Mouse (Mus musculus): ENCODE measurements at regions not wholly inside any gene's neighbourhood (a gene's known extent, or its start where the extent isn't known, plus 50 kb on each side); places are given as distances from the start of the nearest gene placed in this dataset.
"Not testable (repeated sequence)": the region's sequence is repeated elsewhere in the genome, so short reads cannot be mapped to it uniquely, and the experiment has no call there.

DNA sequence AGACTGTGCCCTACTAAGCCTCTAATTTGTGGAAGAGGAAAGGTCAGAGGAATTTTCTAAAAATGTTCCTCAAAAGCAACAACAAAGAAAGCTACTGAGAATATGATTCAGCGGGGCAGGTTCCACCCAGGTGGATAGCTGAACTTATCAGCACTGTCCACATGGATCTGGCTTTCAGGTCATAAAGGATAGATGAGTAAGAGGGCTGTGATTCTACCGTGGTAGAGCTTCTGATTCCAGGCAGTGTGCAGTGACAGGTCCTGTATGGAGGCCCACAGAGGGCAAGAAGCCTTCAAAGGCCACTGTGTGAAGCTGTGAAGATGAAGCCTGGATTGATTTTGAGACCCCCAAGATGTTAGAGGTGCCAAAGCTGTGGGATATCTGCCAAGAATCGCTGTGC lies 51.8 kb downstream of the Teddm3 start:
- not testable (repeated sequence) for DNase-seq (ENCODE audit: low read depth in 1 of 2, low spot score in 2 of 2)

DNA sequence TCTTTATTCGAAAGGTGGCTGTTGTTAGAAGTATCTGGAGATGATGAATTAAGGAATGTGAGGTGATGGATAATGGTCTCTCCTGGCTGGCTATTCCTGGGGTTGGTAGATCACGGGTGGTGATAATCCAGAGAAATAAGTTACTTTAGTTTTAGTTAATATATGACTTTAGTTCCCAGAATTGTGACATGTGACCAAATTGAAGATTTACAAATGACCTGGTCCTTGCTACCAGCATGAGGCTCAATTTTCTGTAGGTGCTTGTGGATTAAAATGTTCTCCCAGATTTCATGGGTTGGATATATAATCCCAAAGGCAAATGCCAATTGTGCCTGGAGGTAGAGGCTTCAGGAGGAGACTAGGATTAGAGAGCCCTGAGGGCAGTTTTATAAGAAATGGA lies 53.7 kb downstream of the Teddm3 start:
- not testable (repeated sequence) for DNase-seq (ENCODE audit: low read depth in 1 of 2, low spot score in 2 of 2)

DNA sequence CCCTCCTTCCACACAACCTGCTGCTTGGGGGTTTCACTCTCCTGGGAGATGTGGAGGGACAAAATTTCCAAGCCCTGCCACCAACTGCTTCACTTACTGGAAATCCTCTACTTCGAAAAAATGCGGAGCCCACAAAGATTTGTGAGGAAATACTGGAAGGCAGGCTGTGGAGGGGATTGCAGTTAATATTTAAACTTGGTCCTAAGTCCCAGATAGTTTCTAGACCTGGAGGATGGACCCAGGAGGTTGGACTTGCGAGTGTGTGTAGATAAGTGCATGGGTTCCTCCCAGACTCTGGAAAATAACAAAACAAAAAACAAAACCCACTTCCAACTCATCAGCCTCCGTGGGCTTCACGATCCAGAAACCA lies 79.0 kb downstream of the Teddm3 start:
- no peak for DNase-seq (ENCODE audit: low read depth in 1 of 2, low spot score in 2 of 2)

DNA sequence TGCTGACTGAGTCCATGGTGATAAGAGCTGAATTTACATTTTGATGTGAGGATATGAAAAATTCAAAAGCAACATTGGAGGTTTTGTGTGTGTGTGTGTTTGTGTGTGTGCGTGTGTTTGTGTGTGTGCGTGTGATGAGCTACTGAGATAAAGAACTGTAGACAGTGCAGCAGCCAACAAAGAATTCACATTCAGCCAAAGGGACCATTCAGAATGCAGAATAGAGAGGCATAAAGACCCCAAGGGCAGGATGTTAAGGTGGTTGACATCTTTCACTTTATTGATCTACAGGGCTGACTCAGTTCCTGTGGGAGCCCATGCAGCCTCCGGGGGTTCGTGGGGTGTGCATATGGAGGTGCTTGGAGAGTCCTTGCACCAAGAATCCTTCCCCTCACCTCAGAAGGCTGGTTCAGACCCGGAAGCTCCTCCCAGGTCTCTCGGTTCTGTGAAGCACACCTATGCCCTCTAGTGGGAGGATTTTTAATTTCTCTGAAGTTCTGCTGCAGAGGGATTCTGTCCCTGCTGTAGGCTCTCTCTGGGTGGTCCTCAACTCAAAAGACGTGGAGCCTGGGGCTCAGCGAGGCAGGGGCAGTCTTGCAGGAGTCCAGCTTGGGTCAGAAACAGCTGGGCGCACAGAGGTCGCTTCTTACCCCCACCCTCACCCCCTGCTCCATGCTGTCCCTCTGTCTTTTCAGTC lies 79.6 kb downstream of the Teddm3 start:
- DNase-seq (ENCODE audit: low read depth in 1 of 2, low spot score in 2 of 2), result not testable (repeated sequence)

DNA sequence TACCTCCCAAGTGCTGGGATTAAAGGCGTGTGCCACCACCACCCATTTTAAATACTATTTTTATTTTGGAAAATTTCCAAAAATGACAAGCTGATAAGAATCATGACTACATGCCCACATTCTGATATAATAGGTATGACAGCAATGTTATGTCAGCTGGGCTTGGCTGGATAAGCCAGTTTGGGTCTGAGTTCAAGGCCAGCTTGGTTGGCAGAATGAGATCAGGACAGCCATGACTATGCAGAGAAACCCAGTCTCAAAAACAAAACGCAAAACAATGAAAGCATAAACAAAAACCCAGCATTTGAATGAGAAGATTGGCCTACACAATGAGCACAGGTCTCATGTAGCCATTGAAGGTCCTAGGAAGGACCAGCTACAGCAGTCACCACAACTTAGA lies 93.6 kb downstream of the Teddm3 start:
- no peak for DNase-seq (ENCODE audit: low read depth in 1 of 2, low spot score in 2 of 2)

DNA sequence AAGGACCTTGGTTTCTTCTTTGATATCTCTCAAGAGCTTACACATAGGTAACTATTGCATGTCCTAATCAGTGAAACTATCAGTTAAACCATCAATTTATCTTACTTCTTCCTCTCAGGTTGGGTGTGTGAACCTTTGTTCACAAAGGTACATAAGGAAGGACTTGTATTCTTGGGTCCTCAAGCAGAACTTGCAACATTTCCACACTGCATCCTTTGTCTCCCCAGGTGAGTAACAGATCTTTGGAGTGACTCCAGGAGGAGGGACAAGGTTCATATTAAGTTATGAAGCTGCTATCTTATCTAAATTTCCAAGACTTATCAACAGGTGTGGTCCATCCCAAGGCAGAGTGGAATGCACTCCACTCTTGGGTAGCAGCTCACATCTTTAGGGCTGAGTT lies 99.0 kb downstream of the Teddm3 start:
- DNase-seq (ENCODE audit: low read depth in 1 of 2, low spot score in 2 of 2), result no peak

DNA sequence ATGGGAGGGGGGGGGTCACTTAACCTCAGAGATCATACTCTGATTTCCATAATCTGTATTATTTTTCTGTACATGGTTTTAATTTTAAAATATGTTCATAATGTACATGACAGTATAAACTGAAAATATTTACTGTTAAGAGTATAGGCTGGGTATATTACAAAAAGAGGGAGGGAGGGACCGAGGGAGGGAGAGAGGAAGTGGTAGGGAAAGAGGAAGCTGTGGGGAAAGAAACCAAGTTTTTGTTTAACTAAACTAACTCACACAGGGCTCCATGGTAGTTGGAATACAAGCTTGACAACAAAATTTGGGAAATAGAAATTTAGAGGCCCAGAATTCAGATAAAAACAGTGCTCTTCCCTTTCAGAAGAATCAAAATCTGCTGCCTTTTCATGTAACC lies 131.7 kb downstream of the Teddm3 start:
- DNase-seq (ENCODE audit: low read depth in 1 of 2, low spot score in 2 of 2), result not testable (repeated sequence)

DNA sequence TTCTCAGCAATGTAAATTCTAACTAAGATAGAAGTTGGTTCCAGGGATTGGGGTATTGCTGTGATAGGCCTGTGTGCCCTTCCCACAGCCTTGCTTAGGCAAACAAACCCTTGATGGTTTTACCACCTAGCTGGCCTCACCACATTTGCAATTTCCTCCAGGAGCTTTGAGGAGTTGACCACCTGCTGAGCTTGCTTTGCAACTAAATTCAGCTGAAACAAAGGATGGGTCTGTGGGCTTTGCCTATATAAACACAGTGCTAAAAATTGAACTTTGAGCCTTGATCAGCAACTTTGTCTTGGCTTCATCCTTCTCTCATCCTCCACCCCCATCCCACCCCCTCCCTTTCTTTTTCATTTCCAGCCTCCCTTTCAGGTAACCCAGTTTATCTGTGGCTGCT lies 148.9 kb downstream of the Teddm3 start:
- DNase-seq (ENCODE audit: low read depth in 1 of 2, low spot score in 2 of 2), result no peak

DNA sequence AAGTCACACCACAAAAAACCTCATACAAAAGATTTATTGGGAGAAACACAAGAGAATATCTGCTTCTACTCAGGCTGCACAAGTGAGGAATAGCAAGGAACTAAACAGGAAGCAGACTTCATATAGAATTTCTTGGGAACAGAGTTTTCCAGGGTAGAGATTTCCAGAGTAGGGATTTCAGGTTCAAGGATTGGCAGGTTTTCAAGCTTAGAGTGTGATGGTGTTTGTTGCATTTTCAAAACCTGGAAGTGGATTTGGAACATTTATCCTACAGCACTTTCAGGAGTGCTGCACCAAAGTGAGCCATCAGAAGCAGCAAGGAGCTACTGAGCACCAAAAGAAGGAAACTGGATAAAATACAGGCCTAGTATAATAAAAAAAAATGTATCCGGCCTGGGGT lies 152.7 kb downstream of the Teddm3 start:
- no peak for DNase-seq (ENCODE audit: low read depth in 1 of 2, low spot score in 2 of 2)

DNA sequence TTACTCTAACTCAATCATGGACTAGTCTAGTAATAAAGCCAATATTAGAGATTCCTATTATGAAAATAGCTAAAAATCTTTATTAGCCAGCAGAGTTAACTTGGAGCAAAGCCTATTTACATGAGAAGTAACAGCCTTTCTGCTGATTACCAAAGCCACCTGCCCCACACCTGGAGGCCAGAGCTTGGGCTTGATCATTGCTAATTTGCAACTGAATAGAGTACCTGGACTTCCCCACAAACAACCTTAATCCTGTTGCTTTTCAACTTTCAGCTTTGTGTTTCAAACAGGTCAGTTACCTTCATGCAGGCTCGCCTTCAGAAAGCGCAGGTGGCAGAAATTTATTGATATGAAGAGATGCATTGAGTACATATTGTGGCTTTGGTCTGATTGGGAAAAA lies 163.3 kb downstream of the Teddm3 start:
- no peak for DNase-seq (ENCODE audit: low read depth in 1 of 2, low spot score in 2 of 2)

DNA sequence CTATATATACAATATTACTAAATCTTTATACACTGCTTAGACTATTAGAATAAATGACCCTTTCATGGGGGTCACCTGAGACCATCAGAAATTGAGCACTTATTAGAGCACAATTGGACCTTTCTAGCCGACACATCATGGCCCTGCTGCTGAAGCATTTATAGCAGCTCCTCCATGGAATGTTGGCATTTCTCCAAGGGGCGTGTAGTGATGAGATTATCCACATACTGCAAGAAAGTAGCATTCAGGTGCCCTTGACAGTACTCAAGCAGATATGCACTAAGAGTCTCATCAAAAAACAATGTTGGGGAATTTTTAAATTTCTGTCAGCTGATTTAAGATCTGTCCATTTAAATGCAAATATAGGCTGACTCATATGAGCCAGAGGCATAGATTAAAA lies 178.4 kb downstream of the Teddm3 start:
- DNase-seq (ENCODE audit: low read depth in 1 of 2, low spot score in 2 of 2), result no peak

DNA sequence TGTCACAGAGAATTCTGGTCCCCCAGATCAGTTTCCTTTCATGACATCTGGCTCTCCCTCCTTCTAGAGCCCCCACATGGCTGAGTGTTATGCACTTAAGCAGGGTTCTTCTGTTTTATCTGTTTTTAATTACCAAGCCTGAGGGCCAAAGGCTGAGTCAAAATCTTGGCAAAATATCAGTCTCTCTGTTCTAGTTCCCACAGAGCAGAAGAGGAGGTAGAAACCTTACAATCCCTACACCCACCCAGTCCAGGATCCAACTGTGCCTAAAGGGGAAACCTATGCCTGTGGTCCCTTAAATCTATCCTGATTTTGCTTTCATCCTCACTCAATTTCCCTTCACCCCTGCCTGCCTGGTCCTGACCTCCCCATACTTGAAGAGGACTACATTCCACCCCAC lies 181.4 kb downstream of the Teddm3 start:
- no peak for DNase-seq (ENCODE audit: low read depth in 1 of 2, low spot score in 2 of 2)

DNA sequence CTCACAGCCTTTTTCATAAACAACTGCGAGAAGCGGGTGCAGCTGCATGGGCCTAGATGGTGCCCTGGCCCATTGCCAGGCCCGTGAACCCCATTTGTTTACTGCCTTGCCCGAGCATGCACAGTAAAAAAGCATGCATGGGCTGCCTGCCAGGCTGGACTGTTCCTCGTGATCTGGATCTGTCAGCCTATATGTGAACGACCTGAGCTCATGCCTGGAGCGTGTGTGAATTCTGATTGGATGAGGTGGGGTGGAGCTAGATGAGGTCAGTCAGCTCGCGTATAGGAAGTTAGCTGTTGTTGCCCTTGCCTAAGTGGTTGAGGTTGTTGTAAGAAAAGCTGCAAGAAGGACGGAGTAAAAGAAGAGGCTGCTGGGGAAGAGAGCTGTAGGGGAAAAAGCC lies 194.9 kb downstream of the Teddm3 start:
- DNase-seq (ENCODE audit: low read depth in 1 of 2, low spot score in 2 of 2), result no peak

DNA sequence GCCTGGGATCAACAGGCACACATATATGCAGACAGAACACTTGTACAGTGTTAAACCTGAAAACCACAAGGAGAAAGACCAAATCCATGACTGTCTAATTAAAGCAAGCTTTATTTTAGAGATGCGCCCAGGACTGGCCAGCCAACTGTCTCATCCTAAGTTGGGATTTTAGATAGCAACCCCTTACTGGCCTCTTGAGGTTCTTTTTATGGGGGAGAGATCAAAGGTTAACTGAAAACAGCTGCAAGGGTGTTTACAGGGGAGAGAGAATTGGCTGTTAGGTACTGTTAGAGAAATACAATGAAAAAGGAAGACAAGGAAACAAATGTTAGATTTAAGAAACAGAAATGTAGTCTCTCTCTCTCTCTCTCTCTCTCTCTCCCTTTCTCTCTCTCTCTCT lies 202.4 kb upstream of the Thpo start:
- no peak for DNase-seq (ENCODE audit: low read depth in 1 of 2, low spot score in 2 of 2)

DNA sequence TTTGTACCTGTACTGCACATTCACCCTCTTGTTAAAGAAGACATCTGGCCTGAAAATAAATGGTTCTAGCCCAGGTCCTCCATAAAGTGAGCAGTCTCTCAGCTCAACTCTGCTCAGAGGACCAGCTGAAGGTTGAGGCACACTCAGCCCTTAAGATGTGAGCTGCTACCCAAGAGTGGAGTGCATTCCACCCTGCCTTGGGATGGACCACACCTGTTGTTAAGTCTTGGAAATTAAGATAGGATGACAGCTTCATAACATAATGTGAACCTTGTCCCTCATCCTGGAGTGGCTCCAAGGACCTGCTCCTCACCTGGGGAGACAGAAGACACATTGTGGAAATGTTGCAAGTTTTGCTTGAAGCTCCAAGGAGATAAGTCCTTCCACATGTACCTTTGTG lies 200.5 kb upstream of the Thpo start:
- not testable (repeated sequence) for DNase-seq (ENCODE audit: low read depth in 1 of 2, low spot score in 2 of 2)

DNA sequence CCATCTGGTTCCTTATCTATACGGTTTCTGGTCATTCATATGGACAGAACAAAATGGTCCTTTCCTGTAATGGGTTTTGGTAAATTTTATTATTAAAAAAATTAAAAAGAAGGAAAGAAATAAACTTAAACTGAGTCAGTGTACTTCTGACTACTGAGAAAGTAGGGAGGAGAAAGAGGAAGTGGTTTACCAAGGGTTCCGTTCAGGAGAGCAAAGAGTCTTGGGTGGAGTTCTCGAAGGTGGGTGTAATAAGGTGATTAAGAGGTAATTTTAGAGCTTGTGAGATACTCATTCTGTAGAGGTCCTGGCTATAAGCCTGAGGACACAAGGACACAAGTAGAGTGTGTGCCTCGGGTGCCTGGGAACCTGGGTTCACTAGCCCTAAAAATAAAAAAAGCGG lies 195.7 kb upstream of the Thpo start:
- DNase-seq (ENCODE audit: low read depth in 1 of 2, low spot score in 2 of 2), result not testable (repeated sequence)

DNA sequence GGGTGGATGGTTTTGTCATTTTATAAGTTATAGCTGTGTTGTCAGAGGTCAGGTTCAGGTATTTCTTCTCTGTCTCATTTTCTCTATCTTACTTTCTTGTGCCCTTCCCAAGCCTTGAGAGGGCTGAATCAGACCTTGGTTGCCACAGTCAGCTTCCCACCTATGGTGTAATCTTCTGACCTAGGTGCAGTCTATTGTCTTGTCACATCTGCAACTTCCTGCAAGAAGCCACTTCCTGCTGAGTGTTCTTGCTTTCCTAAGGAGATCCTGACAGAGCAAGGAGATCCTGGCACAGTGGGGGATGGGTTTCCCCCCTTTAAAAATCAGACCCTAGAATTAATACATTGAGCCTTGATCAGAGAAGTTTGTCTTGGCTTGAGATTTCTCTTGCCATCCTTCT lies 191.5 kb upstream of the Thpo start:
- not testable (repeated sequence) for DNase-seq (ENCODE audit: low read depth in 1 of 2, low spot score in 2 of 2)

DNA sequence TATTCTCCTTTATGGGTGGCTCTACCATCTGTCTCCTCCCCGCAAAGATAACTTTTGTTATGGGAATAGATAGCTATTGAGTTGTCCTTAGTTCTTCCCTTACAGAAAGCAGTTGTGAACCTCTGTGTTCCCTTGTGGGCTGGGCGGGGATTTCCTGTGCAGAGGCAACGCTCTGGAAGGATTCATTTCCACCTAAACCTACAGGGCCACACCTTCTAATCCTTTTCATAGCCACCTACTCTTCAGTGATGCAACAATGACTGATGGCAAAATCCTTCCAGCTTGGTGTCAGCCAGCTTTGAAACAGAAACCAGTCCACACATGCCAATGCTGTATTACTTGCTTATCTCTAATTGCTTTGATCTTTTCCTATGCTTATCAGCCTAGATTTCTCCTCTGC lies 176.6 kb upstream of the Thpo start:
- not testable (repeated sequence) for DNase-seq (ENCODE audit: low read depth in 1 of 2, low spot score in 2 of 2)

DNA sequence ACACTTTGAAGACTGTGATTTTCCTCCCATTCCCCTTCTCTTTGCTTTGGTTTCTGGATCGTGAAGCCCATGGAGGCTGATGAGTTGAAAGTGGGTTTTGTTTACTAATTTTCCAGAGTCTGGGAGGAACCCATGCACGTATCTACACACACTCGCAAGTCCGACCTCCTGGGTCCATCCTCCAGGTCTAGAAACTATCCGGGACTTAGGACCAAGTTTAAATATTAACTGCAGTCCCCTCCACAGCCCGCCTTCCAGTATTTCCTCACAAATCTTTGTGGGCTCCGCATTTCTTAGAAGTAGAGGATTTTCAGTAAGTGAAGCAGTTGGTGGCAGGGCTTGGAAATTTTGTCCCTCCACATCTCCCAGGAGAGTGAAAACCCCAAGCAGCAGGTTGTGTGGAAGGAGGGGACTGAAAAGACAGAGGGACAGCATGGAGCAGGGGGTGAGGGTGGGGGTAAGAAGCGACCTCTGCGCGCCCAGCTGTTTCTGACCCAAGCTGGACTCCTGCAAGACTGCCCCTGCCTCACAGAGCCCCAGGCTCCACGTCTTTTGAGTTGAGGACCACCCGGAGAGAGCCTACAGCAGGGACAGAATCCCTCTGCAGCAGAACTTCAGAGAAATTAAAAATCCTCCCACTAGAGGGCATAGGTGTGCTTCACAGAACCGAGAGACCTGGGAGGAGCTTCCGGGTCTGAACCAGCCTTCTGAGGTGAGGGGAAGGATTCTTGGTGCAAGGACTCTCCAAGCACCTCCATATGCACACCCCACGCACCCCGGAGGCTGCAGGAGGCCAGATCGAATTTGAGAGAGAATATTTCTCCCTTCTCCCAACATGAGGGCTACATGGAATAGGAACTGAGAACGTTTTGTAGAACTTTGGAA lies 174.4 kb upstream of the Thpo start:
- DNase-seq (ENCODE audit: low read depth in 1 of 2, low spot score in 2 of 2), result not testable (repeated sequence)

DNA sequence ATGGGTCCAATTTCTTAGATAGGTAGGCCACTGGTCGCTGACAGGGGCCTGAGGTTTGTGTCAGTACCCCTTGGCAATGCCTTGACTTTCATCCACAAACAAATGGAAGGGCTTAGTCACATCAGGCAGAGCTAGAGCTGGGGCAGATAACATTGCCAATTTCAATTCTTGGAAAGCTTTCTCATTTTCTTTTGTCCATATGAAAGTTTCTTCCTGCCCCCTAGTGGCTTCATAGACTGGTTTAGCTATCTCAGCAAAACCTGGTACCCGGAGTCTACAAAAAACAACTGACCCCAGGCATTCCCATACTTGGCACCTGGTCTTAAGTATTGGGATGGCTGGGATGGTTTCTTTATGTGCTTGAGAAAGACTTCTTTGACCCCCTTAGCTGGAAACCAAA lies 161.4 kb upstream of the Thpo start:
- no peak for DNase-seq (ENCODE audit: low read depth in 1 of 2, low spot score in 2 of 2)

DNA sequence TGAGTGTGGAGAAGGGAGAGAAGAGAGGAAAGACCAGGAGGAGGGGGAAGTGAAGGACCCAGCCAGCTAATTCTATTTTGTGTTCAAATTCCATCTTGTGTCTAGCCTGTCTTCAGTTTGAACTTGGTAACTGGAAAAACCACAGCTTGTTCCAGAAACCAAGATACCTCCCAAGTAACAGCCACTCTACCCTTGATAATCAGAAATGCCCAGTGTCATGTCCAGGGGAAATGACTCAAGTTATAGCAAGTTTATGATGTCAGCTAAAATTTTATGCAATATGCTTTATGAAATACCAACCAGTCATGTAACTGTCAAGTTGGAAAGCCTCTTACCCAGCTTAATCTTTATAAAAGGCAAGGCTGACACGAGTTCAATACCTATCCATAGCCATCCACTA lies 137.4 kb upstream of the Thpo start:
- no peak for DNase-seq (ENCODE audit: low read depth in 1 of 2, low spot score in 2 of 2)

DNA sequence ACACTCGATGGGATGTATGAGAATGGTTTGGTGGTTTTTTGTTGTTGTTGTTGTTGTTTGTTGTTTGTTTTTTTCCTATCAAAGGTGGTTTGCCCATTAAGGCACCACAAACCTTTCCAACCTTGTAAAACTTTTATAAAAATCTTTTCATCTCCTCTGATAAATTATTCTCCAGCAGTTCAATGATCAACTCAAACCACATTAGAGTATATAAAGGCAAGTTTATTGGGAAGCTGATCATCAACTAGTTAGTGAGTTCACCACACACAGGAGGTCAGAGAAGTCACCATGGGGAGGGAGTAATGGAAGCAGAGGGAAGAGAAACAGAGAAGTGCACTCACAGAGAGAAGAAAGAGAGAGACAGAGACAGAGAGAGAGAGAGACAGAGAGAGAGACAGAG lies 132.5 kb upstream of the Thpo start:
- no peak for DNase-seq (ENCODE audit: low read depth in 1 of 2, low spot score in 2 of 2)

DNA sequence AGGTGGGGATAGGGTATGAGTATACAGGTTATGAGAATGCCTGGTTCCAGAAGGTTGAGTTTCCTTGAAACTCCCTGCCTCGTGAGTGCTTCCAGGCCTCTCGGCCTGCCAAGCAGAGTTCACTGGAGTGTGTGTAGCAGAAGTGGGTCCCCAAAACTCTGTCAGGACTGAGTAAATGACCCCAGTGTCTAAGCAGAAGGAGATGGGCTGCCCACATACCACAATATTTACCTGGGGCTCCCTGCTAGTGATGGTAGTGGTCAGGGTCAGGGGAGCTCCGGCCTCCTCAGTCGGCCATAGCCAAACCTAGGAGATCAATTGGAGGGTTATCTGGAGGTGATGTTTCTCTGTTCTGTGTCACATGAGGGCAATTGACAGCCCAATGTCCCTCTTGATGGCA lies 126.9 kb upstream of the Thpo start:
- no peak for DNase-seq (ENCODE audit: low read depth in 1 of 2, low spot score in 2 of 2)
